Mouse (Mus musculus): ENCODE results near the gene Gabbr2.

Gene Gabbr2

DNA sequence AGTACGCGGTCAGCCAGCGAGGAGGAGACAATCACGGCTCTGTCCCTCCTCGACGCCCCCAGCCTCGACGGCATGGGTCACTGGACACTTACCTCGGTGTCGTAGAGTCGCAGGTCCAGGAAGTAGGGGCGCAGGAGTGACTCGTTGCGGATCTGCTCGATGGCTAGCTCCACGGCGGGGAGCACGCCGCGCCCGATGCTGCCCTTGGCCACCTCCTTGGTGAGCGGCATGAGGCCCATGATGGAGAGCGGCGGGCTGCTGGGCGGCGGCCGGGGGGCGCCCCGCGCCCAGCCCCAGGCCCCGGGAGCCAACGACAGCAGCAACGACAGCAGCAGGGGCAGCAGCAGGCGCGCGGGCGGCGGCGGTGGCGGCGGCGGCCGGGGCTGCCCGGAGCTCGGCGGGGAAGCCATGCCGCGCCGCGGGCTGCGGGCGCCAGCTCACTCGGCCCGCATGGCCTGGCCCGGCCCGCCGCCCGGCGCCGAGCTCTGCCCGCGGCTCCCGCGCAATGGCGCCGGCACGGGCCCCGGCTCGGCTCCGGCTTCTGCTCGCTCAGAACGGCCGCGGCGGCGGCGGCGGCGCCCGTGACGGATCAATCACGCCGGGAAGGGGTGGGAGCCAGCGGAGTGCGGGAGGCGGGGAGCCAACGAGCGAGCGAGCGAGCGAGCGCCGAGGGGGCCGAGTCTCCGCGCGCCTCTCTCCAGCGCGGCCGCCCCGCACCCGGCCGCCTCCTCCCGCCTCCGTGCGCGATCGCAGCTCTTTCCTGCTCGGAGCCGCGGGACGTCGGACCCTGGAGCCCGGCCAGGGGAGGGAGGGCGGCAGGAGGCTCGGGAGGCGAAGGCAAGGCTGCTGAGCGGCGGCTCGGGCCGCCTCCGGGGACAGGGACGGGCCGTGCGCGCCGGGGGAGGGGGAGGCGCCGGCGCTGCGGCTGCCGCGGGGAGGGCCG, at the start of gene Gabbr2:
Gene Gabbr2 (minus strand): TSS at position 858 of the 943 bp plus-strand sequence.
- peak; percentile 87 for DNase-seq

DNA sequence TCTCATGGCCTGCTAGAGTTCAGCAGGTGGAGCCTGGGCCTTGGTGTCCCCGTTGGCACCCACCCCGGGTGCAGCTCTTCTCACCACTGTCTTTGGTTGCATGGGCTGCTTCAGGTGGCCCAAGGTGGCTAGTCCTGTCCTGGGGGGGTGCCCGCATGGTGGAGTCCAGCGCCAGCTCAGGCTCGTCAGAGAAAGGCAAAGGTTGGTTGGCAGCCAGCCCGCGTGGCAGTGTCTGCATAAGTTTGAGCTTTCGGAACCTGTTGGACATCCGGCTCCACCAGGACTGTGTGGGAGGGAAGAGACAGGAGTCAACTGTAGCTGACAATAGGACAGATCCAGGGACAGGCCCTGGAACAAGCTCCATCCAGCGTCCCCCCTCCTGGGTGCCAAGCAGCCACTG, 47.9 kb upstream of the Gabbr2 start:
- DNase-seq, result no peak

DNA sequence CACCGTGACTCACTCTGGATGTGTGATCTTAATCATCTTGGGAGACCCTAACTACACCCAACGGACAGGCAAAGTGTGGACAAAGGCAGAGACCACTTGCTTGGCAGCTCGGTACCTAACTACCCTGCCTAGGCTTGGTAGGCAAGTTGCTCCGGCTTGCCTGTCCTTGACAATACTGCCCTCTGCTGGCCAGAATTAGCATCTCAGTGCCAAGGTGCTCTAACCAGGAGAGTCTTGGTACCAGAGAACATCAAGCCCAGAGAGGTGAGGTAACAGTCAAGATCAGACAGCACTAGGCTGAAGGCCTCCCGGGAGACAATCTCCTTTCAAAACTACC, 45.6 kb upstream of the Gabbr2 start:
- peak; percentile 76 for DNase-seq

DNA sequence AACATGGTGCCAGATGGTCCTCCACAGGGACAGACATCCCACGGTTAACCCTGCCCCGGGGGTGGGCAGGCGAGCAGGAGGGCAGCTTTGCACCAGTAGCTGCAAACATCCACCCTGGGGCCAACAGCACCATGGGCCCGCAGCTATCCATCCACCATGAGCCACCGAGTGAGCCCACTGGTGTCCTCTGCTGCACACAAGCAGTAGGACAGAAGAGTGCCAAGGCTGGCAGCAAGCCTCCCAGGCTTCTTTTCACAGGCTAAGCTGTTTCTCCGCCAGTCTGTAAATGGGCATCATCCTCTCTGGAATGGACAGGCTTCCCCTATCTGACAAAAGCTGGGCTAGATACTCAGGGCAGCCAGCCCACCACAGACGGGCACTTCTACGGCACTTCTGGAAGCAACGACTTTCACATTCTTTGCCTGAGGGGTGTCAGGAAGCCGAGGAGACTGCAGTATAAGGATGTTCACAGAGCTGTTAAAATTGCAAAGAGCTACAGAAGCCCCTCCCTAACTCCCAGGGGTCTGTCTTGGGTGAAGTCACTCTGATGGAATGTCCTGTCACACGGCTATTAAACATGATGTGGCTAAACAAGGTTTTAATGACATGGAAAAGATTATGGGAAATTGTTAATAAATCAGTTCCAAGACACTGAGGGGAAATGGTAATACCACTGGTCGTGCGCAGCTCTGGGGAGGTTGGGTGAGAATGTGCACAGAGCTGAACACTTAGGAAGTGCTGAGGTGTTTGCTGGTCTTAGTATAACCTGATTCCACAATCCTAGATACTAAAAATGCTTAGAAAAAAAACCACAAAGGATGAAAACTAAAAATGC, 45.0 kb upstream of the Gabbr2 start:
- no peak for DNase-seq

DNA sequence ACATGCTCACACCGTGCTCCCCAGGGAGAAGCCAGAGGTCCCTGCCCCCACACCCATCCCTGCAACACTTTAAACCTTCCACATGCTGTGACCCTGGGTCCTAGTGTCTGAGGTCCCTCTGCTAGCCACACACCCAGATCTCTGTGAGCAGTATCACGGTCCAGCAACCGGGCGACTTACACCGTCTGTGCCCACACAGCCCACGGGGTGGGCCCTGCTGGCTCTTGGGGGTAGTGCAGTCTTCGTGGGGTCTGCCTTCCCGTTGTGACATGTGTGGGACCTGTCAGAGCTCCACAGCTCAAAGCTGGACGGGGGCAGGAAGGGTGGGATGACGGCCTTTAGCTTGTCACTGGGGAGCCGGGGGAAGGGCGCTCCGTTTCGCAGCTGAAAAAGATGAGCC, 43.9 kb upstream of the Gabbr2 start:
- no peak for DNase-seq

DNA sequence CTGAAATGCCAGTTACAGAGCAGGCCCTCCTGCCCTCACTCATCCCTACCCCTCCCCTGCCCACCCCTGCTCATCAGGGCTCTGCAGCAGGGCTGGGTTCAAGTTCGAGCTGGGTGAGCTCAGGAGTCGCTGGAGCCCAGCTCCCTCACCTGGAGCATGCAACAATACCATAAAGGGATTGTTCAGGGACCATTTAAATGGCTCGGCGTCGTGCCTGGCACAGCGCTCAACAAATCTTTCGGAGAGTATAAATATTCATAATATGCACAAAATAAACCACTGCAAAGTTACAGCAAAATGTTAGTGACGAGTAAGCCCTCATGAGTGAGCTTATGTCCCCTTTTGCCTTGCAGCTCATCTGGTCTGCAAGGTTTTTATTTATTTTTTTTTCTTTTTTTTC, 40.5 kb upstream of the Gabbr2 start:
- DNase-seq, result no peak

DNA sequence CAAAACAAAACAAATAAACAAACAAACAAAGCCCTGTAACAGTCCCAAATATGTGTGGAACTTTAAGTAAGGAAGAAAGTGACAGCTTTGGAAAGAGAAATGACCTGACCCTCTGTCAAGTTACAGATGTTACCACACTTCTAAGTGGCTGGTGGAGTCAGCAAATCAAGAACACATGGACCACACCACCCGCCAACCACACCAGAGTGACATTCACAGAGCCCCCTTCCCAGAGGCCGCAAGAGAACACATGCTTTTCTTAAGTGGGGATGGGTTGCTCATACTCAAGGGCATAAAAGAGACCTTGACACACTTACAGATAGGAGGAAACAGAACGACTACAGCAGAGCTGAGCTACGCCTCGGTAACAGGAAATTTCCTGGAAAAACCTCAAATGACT, 37.1 kb upstream of the Gabbr2 start:
- DNase-seq, result no peak

DNA sequence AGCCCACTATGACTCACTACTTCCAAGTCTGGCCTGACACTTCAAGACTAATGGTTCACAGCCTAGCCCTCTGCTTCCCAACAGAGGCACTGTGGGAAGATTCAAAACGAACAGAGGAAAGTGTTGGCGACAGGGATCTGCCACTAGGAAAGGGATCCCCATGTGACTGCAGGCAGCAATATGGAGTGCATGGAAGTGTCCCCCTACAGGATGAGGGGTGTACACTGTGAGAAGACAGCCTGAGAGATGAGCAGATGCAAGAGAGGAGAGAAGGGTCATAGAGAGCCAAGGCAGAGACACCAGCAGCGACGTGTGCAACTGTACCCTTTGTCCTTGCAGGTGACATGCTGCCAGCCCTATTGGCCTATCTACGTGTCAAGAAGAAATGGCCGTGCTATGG, 32.3 kb upstream of the Gabbr2 start:
- DNase-seq, result no peak

DNA sequence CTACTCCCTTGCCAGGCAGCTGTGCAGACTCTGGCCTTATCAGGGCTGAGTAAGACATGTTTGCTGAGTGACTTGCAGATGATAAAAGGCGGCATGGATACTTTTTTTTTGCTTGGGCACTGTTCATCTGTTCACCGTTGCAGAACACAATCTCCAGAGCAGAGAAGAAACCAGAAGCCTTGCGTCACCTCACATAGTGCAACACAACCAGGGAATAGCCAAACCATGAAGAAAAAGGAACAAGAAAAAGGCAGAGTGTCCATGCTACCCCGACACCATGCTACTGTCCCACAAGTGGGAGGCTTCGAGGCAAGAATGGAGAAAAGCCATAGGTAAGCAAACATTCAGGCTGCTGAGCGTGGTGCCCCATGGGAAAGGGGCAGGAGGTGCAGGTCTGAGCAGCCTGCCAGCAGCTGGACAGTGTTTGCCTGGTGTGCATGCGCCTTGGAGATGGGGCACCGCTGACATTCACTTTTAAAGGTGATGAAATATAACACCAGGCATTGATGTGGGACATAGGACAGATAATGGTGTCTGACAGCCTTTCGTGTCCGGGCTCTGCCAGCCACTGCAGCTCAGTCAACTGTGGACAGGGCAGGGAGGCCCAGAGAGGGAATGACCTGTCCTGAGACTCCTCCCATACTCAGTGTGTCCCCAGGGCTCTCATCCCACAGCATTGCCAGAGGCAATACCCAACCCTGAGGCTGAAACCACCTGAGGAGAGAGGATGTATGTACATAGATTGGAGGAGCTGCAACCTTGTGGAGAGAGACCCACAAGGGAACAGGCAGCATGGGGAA, 31.3 kb upstream of the Gabbr2 start:
- DNase-seq, result no peak

DNA sequence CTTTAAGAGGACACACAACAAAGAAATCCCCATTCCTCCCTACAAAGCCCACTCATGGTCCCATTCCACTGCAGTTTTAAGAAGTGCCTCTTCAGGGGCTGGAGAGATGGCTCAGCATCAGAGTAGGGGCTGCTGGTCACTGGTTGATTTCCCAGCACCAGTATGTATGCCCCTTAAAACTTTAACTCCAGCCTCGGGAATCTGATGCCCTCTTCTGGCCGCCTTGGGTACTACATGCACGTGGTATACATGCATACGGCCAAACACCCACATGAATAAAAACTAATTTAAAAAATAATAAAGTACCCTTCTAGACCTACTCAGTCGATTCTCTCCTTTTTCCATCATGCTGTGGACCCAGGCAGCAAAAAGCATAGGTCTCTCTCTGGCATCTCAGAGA, 28.9 kb upstream of the Gabbr2 start:
- DNase-seq, result no peak

DNA sequence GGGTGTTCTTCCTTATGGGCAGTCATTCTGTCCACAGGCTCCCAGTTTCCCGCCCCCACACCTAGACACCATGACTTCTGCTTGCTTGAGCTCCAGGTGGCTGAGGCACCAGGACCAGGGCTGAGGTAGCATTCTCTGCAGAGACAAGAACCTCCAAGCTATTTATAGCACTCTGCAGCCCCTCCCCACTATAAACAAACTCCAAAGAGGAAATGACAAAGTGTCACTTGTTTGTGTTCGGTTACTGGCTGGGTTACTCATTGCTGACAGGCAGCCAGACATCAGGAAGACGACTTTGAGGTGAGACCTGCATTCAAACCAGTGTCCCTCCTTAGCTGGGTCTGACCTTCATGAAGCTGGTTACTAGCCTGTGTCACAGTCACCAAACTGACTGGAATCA, 23.5 kb upstream of the Gabbr2 start:
- DNase-seq, result no peak

DNA sequence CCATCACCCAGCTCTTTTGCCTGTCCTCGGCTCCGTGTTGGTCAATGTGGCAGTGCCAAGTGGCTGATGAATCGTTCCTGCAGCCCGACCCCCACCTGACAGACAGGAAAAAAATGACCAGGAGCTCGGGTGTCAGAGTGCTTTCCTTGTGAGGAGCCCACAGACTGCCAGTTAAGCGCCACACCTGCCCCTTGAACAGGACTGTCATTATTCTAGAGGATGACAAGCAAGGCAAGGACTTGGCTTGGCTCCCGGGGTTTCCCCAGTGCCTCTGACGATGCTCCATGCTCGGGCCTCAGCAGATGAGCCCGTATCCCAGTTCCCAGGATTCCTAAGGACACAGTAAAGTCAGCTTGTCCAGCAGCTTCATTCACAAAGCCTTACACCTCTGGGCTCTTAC, 20.8 kb upstream of the Gabbr2 start:
- no peak for DNase-seq

DNA sequence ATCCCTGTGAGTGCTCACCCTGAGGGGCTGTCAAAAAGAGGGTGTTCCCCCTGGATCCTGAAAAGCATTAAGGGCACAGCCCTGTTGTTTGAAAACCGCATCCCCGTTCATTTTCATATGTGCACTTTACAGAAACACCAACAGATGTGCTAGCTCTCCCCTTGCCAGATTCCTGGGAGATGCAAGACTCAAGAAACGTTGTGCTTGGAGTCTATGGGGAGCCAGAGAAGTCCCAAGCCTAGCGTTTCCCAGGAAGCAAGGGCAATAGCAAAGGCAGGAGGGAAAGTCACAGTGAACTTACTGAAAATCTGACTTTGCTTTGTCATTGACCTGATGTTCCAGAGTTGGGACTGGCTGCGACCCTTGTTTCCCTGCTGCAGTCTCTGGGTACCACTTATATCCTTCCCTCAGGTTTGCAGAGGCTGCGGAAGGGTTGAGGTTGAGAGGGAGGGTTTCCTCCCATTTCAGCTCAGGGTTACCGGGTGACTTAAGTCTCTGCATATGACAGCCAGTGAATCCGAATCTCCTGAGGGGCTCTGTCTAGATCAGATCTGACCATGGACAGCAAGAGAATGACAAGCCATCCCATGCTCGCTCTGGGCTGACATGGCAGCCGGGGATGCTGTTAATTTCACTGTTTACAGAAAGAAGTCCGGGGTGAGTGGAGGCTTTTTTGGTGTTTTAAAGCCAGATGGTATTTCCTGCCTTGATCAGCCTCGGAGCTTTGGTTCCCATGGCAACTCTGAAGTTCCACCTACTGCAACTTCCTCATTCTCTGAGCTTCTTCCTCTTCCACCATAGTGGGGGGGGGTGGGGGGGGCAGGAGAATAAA, 18.9 kb upstream of the Gabbr2 start:
- DNase-seq, result peak; percentile 57

DNA sequence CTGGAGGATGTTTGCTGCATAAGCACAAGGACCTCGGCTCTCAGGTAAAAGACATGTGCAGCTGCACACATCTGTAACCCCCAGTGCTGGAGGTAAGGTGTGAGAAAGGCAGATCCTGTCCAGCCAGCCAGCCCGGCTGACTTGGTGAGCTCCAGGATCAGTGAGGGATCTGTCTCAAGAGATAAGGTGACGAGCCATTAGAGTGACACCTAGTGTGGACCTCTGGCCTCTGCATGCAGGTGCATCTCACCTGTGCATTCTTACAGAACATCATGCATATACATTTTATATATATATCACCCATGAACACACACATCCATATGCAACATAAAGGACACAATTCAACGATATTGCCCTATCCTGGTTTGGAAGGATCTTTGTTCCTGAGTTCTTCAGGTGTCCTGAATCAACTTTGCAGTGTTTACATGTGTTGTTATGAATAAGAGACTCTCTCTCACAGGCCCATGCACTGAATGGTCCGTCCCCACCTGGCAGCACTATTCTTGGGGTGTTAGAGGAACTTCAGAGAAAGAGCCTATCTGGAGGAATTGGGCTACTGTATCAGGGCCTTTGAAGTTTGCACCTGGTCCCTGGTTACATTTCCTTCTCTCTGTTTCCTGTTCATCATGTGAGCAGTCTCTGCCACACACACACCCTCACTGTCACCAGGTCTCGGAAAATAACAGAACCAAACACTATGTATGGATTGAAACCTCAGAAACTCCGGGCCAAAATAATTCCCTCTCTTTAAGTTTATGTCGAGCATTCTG, 9.1 kb upstream of the Gabbr2 start:
- no peak for DNase-seq

DNA sequence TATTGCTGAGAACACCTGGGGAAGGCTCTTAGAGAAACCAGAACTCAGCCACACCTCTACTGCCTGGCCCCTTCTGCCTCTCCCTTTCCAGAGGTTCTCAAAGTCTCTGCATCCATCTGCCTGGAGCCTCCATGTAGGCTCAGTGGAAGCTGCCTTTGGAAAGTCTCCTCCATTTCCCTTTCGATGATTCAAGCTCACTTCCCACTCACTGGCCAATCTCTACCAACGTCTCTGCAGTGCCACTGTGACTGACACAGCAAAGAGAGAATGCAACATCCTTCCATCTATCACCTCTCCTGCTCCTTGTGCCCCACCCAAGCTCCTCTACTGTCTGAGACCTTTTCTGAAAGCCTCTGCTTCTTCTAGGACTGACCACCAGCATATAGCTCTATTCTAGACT, 6.3 kb upstream of the Gabbr2 start:
- no peak for DNase-seq

DNA sequence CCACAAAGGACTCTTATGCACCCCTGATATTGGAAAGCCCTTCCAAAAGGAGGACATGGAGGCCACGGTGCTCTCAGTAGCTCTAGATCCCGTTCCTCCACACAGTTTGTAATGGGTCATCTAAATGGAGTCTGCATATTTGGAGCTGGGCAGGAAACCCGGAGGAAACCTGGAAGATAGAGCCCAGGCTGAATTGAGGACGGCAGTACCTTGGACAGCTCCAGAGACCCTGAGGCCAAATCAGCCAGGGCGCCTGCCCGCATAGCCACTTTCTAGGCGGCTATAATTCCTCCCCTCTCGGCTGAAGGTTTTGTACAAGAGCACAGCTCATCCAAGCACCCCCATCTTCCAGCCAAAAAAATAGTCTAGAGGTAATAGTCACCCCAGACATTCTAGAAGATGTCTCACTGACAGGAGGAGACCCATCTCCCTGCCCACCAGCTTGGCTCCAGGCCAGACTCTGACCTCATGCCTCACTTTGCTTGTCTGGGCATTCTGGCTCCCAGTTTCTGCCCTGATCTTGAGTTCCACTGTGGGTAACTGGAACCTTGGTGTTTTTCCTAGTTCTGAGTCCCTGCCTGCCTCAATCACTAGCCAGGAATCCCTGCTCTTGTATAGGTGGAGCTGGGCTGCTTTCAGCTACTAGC, 1.3 kb upstream of the Gabbr2 start:
- no peak for DNase-seq

DNA sequence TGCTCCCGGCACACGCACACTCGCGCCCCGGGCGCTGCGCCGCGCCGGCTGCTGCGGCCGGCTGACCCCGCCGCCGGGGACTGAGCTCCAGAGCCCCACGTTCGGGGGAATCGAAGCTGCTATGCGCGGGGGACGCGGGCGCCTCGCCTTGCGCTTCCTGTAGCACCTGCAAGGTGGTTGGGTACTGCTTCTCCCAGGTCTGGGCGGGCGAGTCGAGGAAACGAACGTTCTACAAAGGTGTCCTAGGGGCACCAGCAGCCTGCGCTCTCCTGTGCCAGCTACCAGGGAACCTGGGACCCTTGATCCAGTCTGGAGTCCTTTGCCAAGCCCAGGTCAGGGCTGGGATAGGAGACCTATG, 265 bp upstream of the Gabbr2 start:
- no peak for DNase-seq

DNA sequence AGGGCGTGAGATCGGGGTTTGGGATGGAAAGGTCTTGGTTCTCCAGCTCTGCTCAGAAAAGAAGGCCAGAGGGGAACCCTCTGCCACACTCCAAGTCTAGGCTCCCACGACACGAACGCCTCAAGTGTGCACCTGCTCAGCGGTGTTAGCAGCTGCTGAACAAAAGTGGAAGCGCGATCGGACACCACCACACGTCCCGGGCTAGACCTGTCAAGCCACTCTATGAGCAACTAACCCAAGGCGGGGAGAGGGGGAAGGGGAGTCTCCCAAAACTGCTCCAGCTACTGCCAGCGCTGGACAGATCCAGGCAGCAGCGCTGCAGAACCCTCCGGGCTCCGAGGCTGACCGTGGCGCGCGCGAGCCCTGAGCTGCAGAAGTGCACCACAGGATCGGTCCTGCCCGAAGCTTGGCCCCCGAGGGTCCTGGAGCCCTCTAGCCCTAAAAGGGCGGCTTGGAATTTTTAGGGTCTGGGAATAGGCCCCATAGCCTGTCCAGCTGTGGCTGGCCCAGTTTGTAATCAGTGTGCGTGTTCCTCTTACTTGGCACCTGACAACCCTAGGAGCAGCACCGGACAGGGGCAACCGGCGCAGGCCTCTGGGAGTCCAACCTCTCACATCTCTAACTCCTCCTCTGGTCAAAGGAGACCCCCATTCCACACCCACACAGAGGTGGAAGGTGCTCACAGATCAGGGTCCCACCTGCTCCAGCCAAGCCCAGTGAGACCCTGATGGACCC, 1.2 kb downstream of the Gabbr2 start:
- DNase-seq, result peak; percentile 62

DNA sequence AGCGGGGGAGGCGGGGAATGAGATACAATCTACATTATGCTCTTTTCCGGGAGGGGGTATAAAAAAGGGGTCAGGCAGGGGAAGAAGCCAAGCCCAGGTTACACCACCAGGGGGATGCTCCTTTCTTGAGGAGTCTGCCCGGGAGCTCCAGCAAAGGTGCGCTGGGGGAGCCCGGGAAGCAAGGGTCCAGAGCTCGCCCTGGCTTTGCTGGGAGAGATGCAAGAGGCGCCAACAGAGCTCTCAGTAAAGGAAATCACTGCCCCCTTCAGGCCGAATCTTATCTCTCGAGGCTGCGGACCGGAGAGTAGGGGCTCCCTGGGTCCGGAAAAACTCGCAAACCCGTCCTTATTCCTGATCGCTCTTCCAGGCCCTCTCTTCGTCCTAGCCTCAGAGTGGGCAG, 1.8 kb downstream of the Gabbr2 start:
- DNase-seq, result peak; percentile 83

DNA sequence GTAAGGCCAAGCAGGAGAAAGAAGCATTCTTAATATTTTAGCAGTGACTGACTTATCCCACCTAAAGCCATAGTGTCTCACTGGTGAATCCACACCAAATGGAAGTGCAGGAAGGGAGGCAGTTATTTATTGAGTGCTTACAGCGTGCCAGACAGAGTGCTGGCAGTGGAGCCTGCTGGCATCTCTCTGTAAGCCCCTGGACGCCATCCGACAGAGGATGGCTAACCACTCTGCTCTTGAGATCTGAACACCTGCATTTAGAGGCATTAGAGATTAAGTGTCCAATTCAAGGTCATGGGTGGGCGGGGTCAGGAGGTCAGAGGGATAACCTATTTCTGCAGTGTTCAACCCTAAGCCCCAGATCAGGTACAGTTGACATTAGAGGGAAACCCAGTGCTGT, 2.8 kb downstream of the Gabbr2 start:
- DNase-seq, result no peak

All from right cerebral cortex, postnatal 25 days (tissue).